Mouse (Mus musculus): Measurements from ENCODE around the gene Slc12a4.

GRCm38 (mm10) chr8:106007135-106007534 is 41.2 kb upstream of the Slc12a4 start:
- TF ChIP-seq CTCF (IDR thresholded peaks at IDR 0.05): no peak
- TF ChIP-seq POLR2A (IDR thresholded peaks at IDR 0.05; ENCODE audit: insufficient read depth, low read depth, low read length): no peak
- no peak for TF ChIP-seq EP300 (IDR thresholded peaks at IDR 0.05; ENCODE audit: insufficient read depth, low read depth, low read length)
